Mouse (Mus musculus) stomach, embryonic 15.5 days (tissue): ENCODE results near the gene Anapc15-ps. TPM values are rescaled to one million over a fixed set of nuclear protein-coding genes. Genes with fewer than 3 reads are reported as not detected.

Source experiments
- ATAC-seq: fragments of 200-750 bp; cut with Nextera tagmentation; 2 replicates; pipeline ENCODE4 v1.8.0; 2017; ENCODE audit warnings: low read depth, moderate number of reproducible peaks, moderate TSS enrichment; ENCODE audit not compliant: insufficient read depth, low FRiP score
- H3K27ac ChIP-seq: fragments of 300-500 bp; sonication (generic); 2 replicates; pipeline ENCODE4 v1.5.1; 2015; ENCODE audit warnings: mild to moderate bottlenecking, inconsistent platforms
- H3K27me3 ChIP-seq: fragments of 300-500 bp; sonication (generic); replicated peaks from 2 replicates; pipeline ENCODE4 v1.6.1; 2015; ENCODE audit warnings: inconsistent platforms
- H3K36me3 ChIP-seq: fragments of 300-500 bp; sonication (generic); 2 replicates; pipeline ENCODE4 v1.6.1; 2015; ENCODE audit warnings: inconsistent platforms
- H3K4me1 ChIP-seq: fragments of 300-500 bp; sonication (generic); 2 replicates; pipeline ENCODE4 v1.6.1; 2015; ENCODE audit warnings: inconsistent platforms
- H3K4me2 ChIP-seq: fragments of 300-500 bp; sonication (generic); 2 replicates; pipeline ENCODE4 v1.6.1; 2015; ENCODE audit warnings: mild to moderate bottlenecking, inconsistent platforms
- H3K4me3 ChIP-seq: fragments of 300-500 bp; sonication (generic); replicated peaks from 2 replicates; pipeline ENCODE4 v1.5.1; 2015; ENCODE audit warnings: inconsistent platforms
- H3K9ac ChIP-seq: fragments of 300-500 bp; sonication (generic); 2 replicates; pipeline ENCODE4 v1.6.1; 2015; ENCODE audit warnings: inconsistent platforms
- H3K9me3 ChIP-seq: fragments of 300-500 bp; sonication (generic); 2 replicates; pipeline ENCODE4 v1.6.1; 2016; ENCODE audit warnings: inconsistent platforms
- WGBS: fragments of 180-500 bp; shearing (Covaris S2); methylation state at CpG from one replicate; pipeline ENCODE4 v1.1.7; 2015; 5-methylcytosine and 5-hydroxymethylcytosine counted together
- polyA plus RNA-seq: library from polyadenylated mRNA; unstranded; fragments of >200 nt; fragmentation: Nextera tagmentation; extraction: Ambion mirVana; gene quantifications from 2 replicates; pipeline ENCODE4 v1.2.1, GENCODE M21; 2015

Anapc15-ps gene
- polyA plus RNA-seq, 1 experiment from 2014 or later = 0.40 TPM

DNA sequence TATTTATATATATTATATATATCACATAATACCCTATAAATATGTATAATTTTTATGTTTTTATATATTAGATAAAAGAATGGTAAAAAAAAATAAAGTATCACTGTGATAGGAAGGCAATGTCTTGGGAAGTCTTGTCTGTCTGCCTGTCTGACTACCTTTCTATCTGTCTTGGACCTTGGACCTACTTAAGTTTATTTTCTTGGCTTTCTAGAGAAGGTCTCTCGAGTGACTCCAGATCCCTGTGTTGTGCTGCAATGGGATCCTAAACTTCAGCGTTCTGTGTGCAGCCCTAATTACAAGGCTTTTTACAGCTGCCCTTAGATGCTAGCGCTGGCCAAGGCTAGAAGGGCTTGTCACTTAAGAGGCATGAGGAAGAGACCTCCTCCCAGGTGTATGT is 8.6 kb downstream of the Anapc15-ps start:
- Histone ChIP-seq H3K9ac (no peak overlapping the region), H3K4me3 (no peak overlapping the region), H3K4me1 (no peaks in the 10 kb centered on the region), H3K9me3 (no peaks in the 10 kb centered on the region), H3K36me3 (no peaks in the 10 kb centered on the region), H3K4me2 (no peak overlapping the region), H3K27me3 (no peaks in the 10 kb centered on the region), H3K27ac (no peak overlapping the region)
- 81% methylated on average over 3 of the region's 3 CpGs for WGBS
- no peak for ATAC-seq

DNA sequence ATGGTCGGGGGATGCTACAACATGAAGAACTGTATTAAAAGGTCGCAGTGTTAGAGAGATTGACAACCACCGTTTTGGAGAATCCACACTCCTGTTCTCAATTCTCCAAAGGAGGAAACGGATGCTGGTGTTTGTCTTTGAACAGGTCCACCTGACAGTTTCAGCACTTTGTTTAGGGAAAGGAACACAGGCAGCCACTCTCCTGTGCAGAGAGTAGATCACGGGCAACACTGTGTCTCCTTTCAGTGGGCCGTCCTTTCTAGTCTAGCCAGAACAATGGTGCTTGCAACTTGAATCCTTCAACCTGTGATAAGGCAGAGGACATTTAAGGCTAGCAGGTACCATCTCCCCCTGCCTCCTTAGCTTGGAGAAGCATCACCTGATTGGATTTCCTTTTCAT is 12.9 kb downstream of the Anapc15-ps start:
- Histone ChIP-seq H3K4me2 (no peak overlapping the region), H3K4me1 (no peaks in the 10 kb centered on the region), H3K27ac (no peak overlapping the region), H3K9ac (no peak overlapping the region), H3K36me3 (no peaks in the 10 kb centered on the region), H3K4me3 (no peak overlapping the region), H3K9me3 (no peaks in the 10 kb centered on the region), H3K27me3 (no peaks in the 10 kb centered on the region)
- ATAC-seq = no peak
- 49% methylated on average over 6 of the region's 6 CpGs for WGBS

GRCm38 (mm10) chr10:95659471-95660150 is 13.6 kb downstream of the Anapc15-ps start:
- H3K36me3 ChIP-seq = no peaks in the 10 kb centered on the region
- H3K9ac ChIP-seq = no peak overlapping the region
- WGBS = 68% methylated on average over 8 of the region's 8 CpGs
- H3K4me1 ChIP-seq = no peaks in the 10 kb centered on the region
- H3K27ac ChIP-seq = no peak overlapping the region
- no peak overlapping the region for H3K4me2 ChIP-seq
- no peaks in the 10 kb centered on the region for H3K9me3 ChIP-seq
- no peak overlapping the region for H3K4me3 ChIP-seq
- ATAC-seq = no peak
- H3K27me3 ChIP-seq = no peaks in the 10 kb centered on the region

DNA sequence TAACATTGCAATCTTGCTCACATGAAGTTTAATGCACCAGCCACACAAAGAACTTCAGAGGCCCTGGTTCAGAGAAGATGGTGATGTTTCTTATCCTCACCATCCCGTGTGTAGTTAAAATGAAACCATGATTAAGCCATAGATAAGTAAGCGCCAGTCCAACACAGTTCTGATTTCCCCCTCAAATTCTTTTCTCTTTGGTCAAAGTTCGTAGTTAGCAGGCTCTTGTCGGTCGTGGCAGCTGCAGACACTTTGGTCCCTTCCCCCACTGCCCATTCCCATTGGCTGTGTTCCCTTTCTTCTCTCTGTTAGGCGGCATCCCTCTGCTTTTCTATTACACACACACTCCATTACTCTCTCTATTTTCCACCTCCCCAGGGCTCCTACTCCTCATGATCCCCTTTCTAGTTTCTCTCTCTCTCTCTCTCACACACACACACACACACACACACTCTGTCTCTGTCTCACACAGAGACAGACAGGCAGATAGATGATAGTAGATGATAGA is 14.4 kb downstream of the Anapc15-ps start:
- H3K27ac ChIP-seq = no peak overlapping the region
- no peaks in the 10 kb centered on the region for H3K4me1 ChIP-seq
- H3K36me3 ChIP-seq = no peaks in the 10 kb centered on the region
- 35% methylated on average over 6 of the region's 6 CpGs for WGBS
- no peak overlapping the region for H3K9ac ChIP-seq
- H3K4me3 ChIP-seq = no peak overlapping the region
- no peak overlapping the region for H3K4me2 ChIP-seq
- H3K27me3 ChIP-seq = no peaks in the 10 kb centered on the region
- H3K9me3 ChIP-seq = no peaks in the 10 kb centered on the region
- ATAC-seq = no peak

- H3K27ac ChIP-seq = no peak overlapping the region
- H3K27me3 ChIP-seq = no peaks in the 10 kb centered on the region
- no peak overlapping the region for H3K9ac ChIP-seq
- no peaks in the 10 kb centered on the region for H3K36me3 ChIP-seq
- 81% methylated on average over 10 of the region's 10 CpGs for WGBS
- no peak overlapping the region for H3K4me3 ChIP-seq
- ATAC-seq = no peak
- no peaks in the 10 kb centered on the region for H3K9me3 ChIP-seq
- H3K4me1 ChIP-seq = no peaks in the 10 kb centered on the region
- H3K4me2 ChIP-seq = no peak overlapping the region
Observed at GRCm38 (mm10) chr10:95656236-95657225, 16.7 kb downstream of the Anapc15-ps start.

DNA sequence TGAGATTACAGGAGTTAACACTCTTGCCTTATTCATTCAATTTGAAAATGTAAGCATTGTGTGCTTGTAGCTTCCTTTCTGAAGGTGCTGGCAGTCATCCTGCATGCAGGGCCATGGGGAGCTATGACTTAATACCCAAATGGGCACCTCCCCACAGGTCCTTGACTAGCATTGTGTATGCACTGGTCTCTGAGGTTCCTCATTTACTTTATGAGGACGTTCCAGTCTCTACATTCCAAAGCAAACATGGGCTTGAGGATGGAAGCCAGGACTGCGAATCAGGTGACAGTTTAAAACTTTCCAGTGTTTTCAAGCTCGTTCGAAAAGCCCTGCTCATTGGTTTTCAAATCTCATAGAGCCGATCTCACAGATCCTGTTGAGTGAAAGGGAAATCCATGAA is 21.1 kb downstream of the Anapc15-ps start:
- Histone ChIP-seq H3K27me3 (no peaks in the 10 kb centered on the region), H3K36me3 (no peaks in the 10 kb centered on the region), H3K9ac (no peak overlapping the region), H3K4me1 (no peaks in the 10 kb centered on the region), H3K9me3 (no peaks in the 10 kb centered on the region), H3K27ac (no peak overlapping the region), H3K4me3 (no peak overlapping the region), H3K4me2 (no peak overlapping the region)
- ATAC-seq = no peak
- WGBS = 87% methylated on average over 5 of the region's 5 CpGs

DNA sequence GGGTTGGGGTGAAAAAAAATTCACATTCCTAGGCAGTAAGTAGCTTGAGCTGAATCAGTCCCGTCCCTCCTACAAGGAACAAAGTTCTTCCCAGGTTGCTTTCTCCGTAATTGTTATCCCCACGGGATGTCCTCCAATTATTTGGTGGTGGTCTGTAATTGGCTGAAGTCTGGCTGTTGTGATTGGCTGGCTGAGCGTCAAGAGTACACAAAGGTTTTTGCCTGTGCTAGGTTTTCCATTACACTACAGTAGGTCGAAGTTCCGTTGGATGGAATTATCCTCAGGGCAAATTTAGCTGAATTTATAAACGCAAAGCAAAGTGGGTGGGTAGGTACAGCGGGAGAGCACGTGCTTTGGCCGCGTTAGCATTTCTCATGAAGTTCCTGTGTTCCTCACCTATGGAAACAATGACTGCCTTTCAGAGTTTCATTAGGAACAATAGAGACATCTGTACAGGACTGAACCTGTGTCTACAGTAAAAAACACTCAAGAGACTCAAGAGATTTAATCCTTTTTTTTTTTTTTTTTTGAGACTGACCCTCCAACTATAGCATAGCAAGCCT is 24.8 kb downstream of the Anapc15-ps start:
- Histone ChIP-seq H3K9ac (no peak overlapping the region), H3K4me1 (no peaks in the 10 kb centered on the region), H3K27ac (no peak overlapping the region), H3K9me3 (no peaks in the 10 kb centered on the region), H3K27me3 (no peaks in the 10 kb centered on the region), H3K36me3 (no peaks in the 10 kb centered on the region), H3K4me3 (no peak overlapping the region), H3K4me2 (no peak overlapping the region)
- 88% methylated on average over 11 of the region's 11 CpGs for WGBS
- ATAC-seq = no peak

GRCm38 (mm10) chr10:95647128-95647527 is 26.1 kb downstream of the Anapc15-ps start:
- Histone ChIP-seq H3K4me1 (no peaks in the 10 kb centered on the region), H3K9me3 (no peaks in the 10 kb centered on the region), H3K36me3 (no peaks in the 10 kb centered on the region), H3K4me2 (no peak overlapping the region), H3K9ac (no peak overlapping the region), H3K27ac (no peak overlapping the region), H3K27me3 (no peaks in the 10 kb centered on the region), H3K4me3 (no peak overlapping the region)
- WGBS = 59% methylated on average over 9 of the region's 9 CpGs
- ATAC-seq = no peak

DNA sequence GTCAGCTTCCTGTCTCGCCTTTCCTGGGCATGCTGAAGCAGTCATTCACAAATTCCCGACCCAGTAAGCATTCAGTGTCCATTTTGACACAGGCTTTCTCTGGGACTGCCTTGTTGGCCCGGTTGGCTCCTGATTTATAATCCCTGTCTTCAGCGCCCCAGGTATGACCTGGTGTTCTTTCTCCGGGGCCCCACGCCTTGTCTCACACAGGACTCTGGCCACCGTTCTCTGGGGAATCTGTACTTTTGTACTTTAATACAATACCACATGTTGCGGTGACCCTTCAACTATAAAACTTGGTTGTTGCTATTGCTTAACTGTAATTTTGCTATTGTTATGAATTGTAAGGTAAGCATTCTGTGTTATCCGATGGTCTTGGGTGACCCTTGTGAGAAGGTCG is 26.7 kb downstream of the Anapc15-ps start:
- 79% methylated on average over 10 of the region's 10 CpGs for WGBS
- H3K4me2 ChIP-seq = no peak overlapping the region
- no peaks in the 10 kb centered on the region for H3K36me3 ChIP-seq
- H3K4me3 ChIP-seq = no peak overlapping the region
- no peaks in the 10 kb centered on the region for H3K27me3 ChIP-seq
- no peaks in the 10 kb centered on the region for H3K9me3 ChIP-seq
- H3K9ac ChIP-seq = no peak overlapping the region
- no peaks in the 10 kb centered on the region for H3K4me1 ChIP-seq
- H3K27ac ChIP-seq = no peak overlapping the region
- no peak for ATAC-seq

DNA sequence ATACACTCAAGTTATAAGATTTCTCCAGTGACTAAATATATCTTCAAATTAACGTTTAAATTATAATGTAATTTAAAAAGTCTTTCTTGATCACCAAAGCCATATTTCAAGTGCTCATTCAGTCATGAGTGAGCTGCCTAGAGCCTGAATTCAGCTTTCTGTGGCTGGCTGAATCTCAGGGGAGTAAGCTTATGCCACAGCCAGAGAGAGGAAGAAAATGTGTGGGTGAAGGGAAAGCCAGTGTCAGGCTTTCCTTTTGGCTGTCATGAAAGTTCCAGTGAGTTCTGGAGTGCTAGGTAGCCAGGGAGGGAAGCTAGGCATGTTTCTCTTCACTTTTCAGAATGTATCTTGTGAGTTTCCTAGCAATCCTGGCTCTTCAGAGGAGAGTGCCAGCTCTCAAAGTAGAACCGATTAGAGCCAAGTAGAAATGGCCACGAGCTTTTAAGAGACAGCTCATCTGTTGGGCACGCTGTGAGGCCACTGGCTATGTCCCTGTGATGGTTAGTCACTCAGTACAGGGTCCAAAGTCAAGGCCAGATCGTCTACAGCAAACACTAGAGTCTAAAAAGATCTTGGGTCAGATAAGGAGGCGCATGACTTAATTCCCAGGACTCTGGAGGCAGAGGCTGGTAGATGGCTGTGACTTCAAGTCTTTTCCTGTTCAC is 29.4 kb downstream of the Anapc15-ps start:
- no peaks in the 10 kb centered on the region for H3K36me3 ChIP-seq
- H3K27me3 ChIP-seq = no peaks in the 10 kb centered on the region
- ATAC-seq = peak; percentile 52; the same call in 1 of the 2 replicates
- 0 out of 2 replicates have a peak, but pooled peaks cover 3% of the 10 kb centered on the region for H3K4me1 ChIP-seq
- H3K27ac ChIP-seq = no peak overlapping the region
- H3K9ac ChIP-seq = no peak overlapping the region
- 61% methylated on average over 6 of the region's 6 CpGs for WGBS
- no peaks in the 10 kb centered on the region for H3K9me3 ChIP-seq
- H3K4me2 ChIP-seq = no peak overlapping the region
- H3K4me3 ChIP-seq = no peak overlapping the region

- Histone ChIP-seq H3K4me1 (0 out of 2 replicates have a peak, but pooled peaks cover 3% of the 10 kb centered on the region), H3K27me3 (no peaks in the 10 kb centered on the region), H3K27ac (no peak overlapping the region), H3K9me3 (no peaks in the 10 kb centered on the region), H3K36me3 (no peaks in the 10 kb centered on the region), H3K4me3 (no peak overlapping the region), H3K4me2 (no peak overlapping the region), H3K9ac (no peak overlapping the region)
- no peak for ATAC-seq
- WGBS = 68% methylated on average over 5 of the region's 5 CpGs
Observed at GRCm38 (mm10) chr10:95643042-95643441, 30.2 kb downstream of the Anapc15-ps start.
